Mouse (Mus musculus) embryonic facial prominence, embryonic 14.5 days (tissue): ENCODE data around the gene Kcna2. TPM values are rescaled to one million over a fixed set of nuclear protein-coding genes. Genes with fewer than 3 reads are reported as not detected.

Experiments
- polyA plus RNA-seq: library from polyadenylated mRNA; unstranded; fragments of >200 nt; fragmentation: Nextera tagmentation; extraction: Ambion mirVana; gene quantifications from 2 replicates; pipeline ENCODE4 v1.2.1, GENCODE M21; 2014

Kcna2 gene
- polyA plus RNA-seq, 1 experiment from 2014 or later, result 0.42 TPM

Other genes with a start within 250 kb of the Kcna2 start
- gene Kcna3, start 65.0 kb upstream of the Kcna2 start, polyA plus RNA-seq, result 1.0 and 1.2 TPM in 2 replicates
- not detected in 2 replicates for gene Kcna10, start 81.9 kb downstream of the Kcna2 start, polyA plus RNA-seq
- gene Cym, start 120.6 kb downstream of the Kcna2 start, polyA plus RNA-seq, result not detected in 2 replicates
- not detected in 2 replicates for gene A630076J17Rik, start 129.5 kb downstream of the Kcna2 start, polyA plus RNA-seq
- gene Prok1, start 138.6 kb downstream of the Kcna2 start, polyA plus RNA-seq, result 0.14 TPM in 1 of 2 replicates, not detected in the other
- 182 and 192 TPM in 2 replicates for gene Lamtor5, start 177.7 kb downstream of the Kcna2 start, polyA plus RNA-seq
- gene Slc16a4, start 190.1 kb downstream of the Kcna2 start, polyA plus RNA-seq, result 6.5 and 8.0 TPM in 2 replicates
- 13.5 and 13.7 TPM in 2 replicates for gene Rbm15, start 232.5 kb downstream of the Kcna2 start, polyA plus RNA-seq